Mouse (Mus musculus): ENCODE measurements around the gene Fndc5.
A peak's percentile ranks its signal among the peaks of the same experiment; 100 is the strongest.

Gene Fndc5

GRCm38 (mm10) chr4:129136579-129137391 is at the start of gene Fndc5:
Fndc5 (plus strand) TSS chr4:129136999.
- DNase-seq (ENCODE audit: low spot score in 2 of 2) = no peak

- DNase-seq (ENCODE audit: low spot score in 2 of 2) = no peak
Measured at GRCm38 (mm10) chr4:129087850-129088249, 48.9 kb upstream of the Fndc5 start.

GRCm38 (mm10) chr4:129095276-129095675 is 41.5 kb upstream of the Fndc5 start:
- no peak for DNase-seq (ENCODE audit: low spot score in 2 of 2)

GRCm38 (mm10) chr4:129097006-129097405 is 39.8 kb upstream of the Fndc5 start:
- DNase-seq (ENCODE audit: low spot score in 2 of 2) = no peak

- DNase-seq (ENCODE audit: low spot score in 2 of 2) = no peak
Measured at GRCm38 (mm10) chr4:129102133-129102829, 34.5 kb upstream of the Fndc5 start.

- DNase-seq (ENCODE audit: low spot score in 2 of 2) = no peak
Measured at GRCm38 (mm10) chr4:129105356-129105755, 31.4 kb upstream of the Fndc5 start, which contains the start of gene Tmem54. Tmem54 (plus strand) TSS chr4:129105548.

- DNase-seq (ENCODE audit: low spot score in 2 of 2) = no peak
Measured at GRCm38 (mm10) chr4:129106073-129106472, 30.7 kb upstream of the Fndc5 start.

- no peak for DNase-seq (ENCODE audit: low spot score in 2 of 2)
Measured at GRCm38 (mm10) chr4:129107348-129107899, 29.4 kb upstream of the Fndc5 start.

- no peak for DNase-seq (ENCODE audit: low spot score in 2 of 2)
Measured at GRCm38 (mm10) chr4:129108624-129109023, 28.2 kb upstream of the Fndc5 start.

- DNase-seq (ENCODE audit: low spot score in 2 of 2) = no peak
Measured at GRCm38 (mm10) chr4:129110804-129111203, 26.0 kb upstream of the Fndc5 start.

- no peak for DNase-seq (ENCODE audit: low spot score in 2 of 2)
Measured at GRCm38 (mm10) chr4:129111350-129111749, 25.4 kb upstream of the Fndc5 start.

- no peak for DNase-seq (ENCODE audit: low spot score in 2 of 2)
Measured at GRCm38 (mm10) chr4:129112231-129112630, 24.6 kb upstream of the Fndc5 start.

- peak; percentile 20 to 26 for DNase-seq (ENCODE audit: low spot score in 2 of 2)
Measured at GRCm38 (mm10) chr4:129113083-129113988, 23.5 kb upstream of the Fndc5 start.

GRCm38 (mm10) chr4:129116703-129117102 is 20.1 kb upstream of the Fndc5 start:
- no peak for DNase-seq (ENCODE audit: low spot score in 2 of 2)

GRCm38 (mm10) chr4:129117720-129118510 is 18.9 kb upstream of the Fndc5 start:
- no peak for DNase-seq (ENCODE audit: low spot score in 2 of 2)

GRCm38 (mm10) chr4:129119708-129120107 is 17.1 kb upstream of the Fndc5 start:
- no peak for DNase-seq (ENCODE audit: low spot score in 2 of 2)

- peak; percentile 27 to 40 for DNase-seq (ENCODE audit: low spot score in 2 of 2)
Measured at GRCm38 (mm10) chr4:129120520-129121445, 16.0 kb upstream of the Fndc5 start.

- no peak for DNase-seq (ENCODE audit: low spot score in 2 of 2)
Measured at GRCm38 (mm10) chr4:129121569-129122086, 15.2 kb upstream of the Fndc5 start, which contains the start of gene Hpca. Hpca (minus strand) TSS chr4:129122036.

- DNase-seq (ENCODE audit: low spot score in 2 of 2) = no peak
Measured at GRCm38 (mm10) chr4:129122107-129122506, 14.7 kb upstream of the Fndc5 start.

All from spleen, postnatal 36 days (tissue).